Mouse (Mus musculus) C2C12 (cell line): Measurements from ENCODE around the gene Lin28a.

Experiments
- CTCF ChIP-seq: IDR thresholded peaks from one replicate; pipeline ENCODE4 v1.5.1; 2011; ENCODE audit not compliant: control insufficient read depth, insufficient read depth, insufficient read length
- MAX ChIP-seq: IDR thresholded peaks from one replicate; pipeline ENCODE4 v1.6.1; 2011; ENCODE audit warnings: mild to moderate bottlenecking, control low read depth
- MYOG ChIP-seq: IDR thresholded peaks from one replicate; pipeline ENCODE4 v1.6.1; 2011; ENCODE audit not compliant: control insufficient read depth, insufficient read length; ENCODE audit errors: extremely low read depth
- USF1 ChIP-seq: IDR thresholded peaks from one replicate; pipeline ENCODE4 v1.6.1; 2011; ENCODE audit warnings: low read depth, mild to moderate bottlenecking, control low read depth, moderate library complexity

DNA sequence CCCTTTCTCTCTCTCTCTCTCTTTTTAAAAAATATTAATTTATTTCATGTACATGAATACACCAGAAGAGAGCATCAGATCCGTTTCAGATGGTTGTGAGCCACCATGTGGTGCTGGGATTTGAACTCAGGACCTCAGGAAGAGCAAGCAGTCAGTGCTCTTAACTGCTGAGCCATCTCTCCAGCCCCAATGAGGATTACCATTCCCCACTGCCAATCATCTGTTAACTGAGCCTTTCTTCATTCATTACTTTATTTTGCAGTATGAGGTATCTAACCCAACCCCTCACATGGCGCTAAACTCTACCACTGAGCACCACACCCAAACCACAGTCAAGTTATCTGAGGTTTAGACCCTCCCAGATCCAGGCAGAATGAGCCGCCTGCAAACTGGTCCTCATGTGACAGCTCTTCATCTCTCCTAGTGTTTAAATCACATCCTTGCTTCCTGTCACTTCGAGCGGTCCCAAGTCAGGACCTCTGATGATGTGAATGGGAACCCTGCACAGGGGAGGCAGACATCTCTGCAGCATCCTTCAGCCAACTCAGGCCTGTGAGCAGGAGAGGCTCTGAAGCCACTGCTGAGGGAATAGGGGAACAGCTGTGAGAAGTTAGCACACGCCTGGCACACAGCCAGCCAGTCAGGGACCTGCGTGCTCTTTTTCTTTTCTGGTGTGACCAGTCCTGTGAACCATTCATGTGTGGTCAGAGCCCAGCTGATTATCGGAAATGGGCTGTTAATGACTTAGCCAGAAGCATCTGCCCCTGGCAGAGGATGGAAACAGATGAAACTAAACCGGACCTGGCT is 22.9 kb upstream of the Lin28a start:
- TF ChIP-seq USF1 (no peak), CTCF (no peak), MAX (no peak), MYOG (no peak)
